Mouse (Mus musculus) retina, embryonic 14.5 days (tissue): ENCODE results near the gene Dusp12.

ENCODE experiments used
- DNase-seq: peaks from one replicate; pipeline ENCODE4 v3.0.0-alpha.2; 2015; ENCODE audit warnings: low spot score

The Dusp12 gene

DNA sequence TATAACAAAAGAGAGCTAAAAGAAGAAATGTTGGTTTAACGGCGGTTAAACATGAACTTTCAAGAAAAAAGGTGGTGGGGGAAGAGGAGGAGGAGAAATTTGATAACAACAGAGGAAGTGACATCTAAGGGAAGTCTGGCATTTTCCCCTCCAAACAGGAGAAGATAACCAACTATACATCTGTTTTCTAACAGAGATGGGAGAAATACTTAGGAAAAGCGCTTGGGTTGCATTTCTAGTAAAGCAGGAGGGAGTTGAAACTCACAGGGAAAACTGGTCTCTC is 23.0 kb downstream of the Dusp12 start:
- DNase-seq = no peak

DNA sequence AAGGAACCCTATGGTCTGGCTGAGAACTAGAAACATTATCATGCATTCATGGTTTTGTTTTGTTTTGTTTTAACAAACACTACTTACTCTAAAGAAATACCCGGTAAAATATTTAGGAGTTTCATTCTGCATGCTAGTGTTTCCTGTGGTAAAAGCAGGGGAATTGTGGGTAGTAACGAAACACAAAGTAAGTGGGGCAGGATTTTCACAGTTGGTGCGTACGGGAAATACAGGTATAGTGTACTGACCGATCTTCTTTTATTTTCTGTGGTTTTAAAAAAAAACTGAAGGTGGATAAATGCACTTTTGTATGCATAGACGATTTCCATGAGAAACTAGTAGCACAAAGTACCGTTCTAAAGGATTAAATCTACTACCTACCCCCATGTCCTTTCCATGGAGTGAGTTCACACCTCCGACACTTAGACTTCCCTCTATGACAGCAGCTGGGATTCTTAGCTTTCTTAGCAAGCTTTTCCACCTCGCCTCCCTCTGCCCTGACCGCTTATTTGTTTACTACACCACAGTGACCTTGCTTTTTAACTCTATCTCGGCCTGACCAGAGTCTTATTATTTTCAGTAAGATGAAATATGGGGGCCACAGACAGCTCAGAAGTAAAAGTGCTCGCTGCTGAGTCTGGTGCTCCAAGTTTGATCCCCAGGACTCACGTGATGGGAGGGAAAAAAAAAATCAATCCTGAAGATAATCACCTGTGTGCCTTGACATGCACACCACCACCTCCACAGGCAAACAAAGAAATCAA is 23.5 kb downstream of the Dusp12 start:
- DNase-seq = no peak

DNA sequence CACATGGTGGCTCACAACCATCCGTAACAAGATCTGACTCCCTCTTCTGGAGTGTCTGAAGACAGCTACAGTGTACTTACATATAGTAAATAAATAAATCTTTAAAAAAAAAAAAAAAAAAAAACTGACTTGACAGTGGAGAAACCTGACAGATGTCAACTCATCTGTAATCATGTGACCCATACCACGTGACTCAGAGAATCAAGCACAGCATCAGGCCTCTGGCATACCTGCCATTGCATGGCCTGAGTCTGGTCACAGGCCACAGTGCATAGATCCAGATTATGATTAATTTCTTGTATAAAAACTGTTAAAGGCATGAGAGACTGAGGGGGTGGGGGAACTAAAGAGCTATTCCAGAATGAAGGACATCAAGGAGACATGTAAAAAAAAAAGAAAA is 26.5 kb downstream of the Dusp12 start:
- no peak for DNase-seq

- DNase-seq = no peak
Observed at GRCm38 (mm10) chr1:170857369-170857768, 28.0 kb downstream of the Dusp12 start.

- DNase-seq = no peak
Observed at GRCm38 (mm10) chr1:170855056-170855760, 30.1 kb downstream of the Dusp12 start.

DNA sequence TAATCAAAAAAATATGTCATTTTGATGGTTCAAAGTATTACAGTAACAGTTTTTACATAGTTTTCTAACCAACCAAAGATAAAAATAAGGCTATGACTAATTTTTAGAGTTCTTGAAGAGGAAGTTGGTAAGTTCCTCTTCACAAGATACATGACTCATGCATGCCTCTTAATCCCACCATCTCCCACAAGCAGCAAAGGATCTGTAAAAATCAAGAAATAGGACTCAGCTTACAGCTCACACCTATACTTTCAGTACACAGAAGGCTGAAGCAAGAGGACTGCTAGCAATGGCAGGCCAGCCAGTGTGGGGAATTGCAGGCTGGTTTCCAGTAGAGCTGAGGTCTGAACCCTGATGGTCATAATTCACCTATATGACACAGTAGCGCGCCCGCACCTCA is 31.7 kb downstream of the Dusp12 start:
- DNase-seq = no peak

- DNase-seq = no peak
Observed at GRCm38 (mm10) chr1:170850637-170851624, 34.4 kb downstream of the Dusp12 start.

GRCm38 (mm10) chr1:170850007-170850406 is 35.3 kb downstream of the Dusp12 start:
- no peak for DNase-seq

DNA sequence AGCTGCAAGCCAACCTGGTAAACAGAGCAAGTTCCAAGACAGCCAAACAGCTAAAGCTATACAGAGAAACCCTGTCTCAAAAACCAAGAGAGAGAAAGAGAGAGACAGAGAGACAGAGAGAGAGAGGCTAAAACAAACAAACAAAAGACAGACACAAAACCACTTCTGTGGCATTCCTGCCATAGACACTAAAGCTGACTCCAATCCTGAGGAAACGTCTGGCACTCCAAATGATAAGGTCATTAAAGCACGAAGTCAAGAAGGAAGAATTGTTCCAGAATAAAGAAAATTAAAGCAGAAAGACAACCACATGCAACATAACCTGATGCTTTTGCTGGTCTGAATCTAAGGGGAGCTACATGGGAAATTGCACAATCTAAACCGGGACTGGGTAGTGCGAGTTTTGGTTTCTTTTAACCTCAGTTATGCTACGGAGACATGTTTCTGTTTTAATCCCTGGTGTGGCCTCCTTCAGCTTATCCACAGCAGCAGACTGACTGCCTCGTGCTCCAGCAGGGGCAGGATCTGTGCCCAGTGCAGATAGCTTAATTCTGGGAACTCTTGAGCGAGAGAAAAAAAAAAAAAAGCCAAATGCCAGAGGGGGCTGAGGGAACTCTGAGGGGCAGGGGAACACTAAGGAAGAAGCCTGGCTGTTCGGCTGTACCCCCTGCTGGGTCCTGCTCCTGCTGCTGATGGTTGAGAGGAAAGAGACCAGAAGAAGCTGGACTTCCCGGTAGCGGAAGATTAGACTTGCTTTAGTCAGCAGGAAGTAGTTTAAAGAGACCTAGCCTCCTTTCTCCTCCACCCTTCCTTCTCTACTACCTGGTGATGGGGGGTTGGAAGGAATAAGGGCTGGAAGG is 39.7 kb downstream of the Dusp12 start:
- no peak for DNase-seq

DNA sequence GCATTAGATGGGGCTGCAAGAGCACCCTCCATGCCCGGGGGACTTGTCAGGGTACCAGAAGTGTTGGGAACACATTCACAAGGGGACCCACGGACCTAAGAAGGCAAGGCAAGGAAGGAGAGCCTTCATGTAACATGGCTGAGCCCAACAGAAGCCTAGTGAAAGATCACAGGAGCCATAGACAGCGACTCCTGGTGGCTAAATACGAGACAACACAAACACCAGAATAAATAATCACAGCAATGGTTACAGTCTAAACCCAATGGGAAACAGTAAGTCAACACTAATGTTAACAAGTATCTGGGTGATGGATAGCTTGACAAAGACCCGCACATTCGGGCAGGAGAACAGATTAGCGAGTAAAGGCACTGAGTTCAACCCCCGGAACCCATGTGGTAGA is 41.0 kb downstream of the Dusp12 start:
- no peak for DNase-seq

DNA sequence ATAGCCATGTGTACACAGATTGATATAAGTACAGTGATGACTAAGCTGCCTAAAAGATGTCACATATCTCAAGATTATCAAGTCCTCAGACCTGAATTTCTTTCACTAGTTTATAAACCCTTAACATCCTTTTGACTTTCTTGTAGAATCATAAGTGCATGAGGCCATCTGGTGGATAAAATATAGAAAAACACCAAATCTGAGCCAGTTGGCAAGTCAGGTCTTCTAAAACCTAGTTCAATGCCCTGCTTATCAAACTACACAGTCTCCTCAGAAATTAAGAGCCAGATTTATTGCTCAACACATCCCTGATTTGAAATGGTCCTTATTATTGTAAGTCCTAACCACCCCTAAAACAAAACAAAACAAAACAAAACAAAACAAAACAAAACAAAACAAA is 45.7 kb downstream of the Dusp12 start:
- peak; percentile 56 for DNase-seq

DNA sequence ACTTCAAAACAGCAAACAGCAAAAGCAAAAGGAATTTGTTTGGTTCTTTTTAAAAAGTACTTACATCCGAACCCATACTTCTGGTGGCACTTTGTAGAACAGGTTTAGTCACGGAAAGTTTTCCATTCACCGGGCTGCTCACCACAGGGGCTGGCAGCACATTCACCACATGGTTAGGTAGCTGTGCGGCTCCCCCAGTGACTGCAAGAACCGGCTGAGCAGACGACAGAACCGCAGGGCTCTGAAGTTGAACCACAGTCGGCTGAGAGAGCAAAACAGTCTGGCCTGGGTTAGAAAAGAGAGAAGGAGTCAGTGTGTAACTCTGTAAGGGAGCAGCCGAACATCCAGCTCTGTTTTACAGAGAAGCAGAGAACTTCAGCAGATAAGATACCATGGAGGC is 50.6 kb downstream of the Dusp12 start:
- no peak for DNase-seq

GRCm38 (mm10) chr1:170829781-170830180 is 55.6 kb downstream of the Dusp12 start:
- DNase-seq = no peak

DNA sequence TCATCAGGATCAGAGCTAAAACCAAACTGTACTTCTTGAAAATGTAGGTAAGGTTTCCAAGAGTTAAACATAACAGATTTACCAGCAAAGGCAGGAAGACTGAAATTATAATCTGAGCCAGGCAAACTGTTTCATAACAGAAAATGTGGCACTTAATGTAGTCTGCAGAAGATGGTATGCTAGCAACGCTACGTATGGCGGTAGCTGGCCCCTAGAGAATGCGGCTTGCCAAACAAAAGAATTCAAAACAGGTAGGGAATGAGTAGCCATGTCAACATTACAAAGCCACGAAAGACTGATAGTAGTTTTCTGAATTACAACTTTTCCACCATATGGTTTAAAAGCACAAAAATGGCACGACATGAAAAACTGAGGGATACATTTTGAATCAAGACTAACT is 56.0 kb downstream of the Dusp12 start:
- DNase-seq = no peak
